Mouse (Mus musculus): ENCODE results near the gene Kcnk3.

- no peak for TF ChIP-seq MAX (IDR thresholded peaks at IDR 0.05; ENCODE audit: low read depth)
- TF ChIP-seq USF1 (IDR thresholded peaks at IDR 0.05; ENCODE audit: low read depth), result no peak
- no peak for TF ChIP-seq E2F4 (IDR thresholded peaks at IDR 0.05; ENCODE audit: insufficient read depth)
Observed at GRCm38 (mm10) chr5:30589546-30589945, 1.6 kb downstream of the Kcnk3 start.
